Mouse (Mus musculus) liver, adult 2 months (tissue): ENCODE measurements at regions not wholly inside any gene's neighbourhood (a gene's known extent, or its start where the extent isn't known, plus 50 kb on each side); places are given as distances from the start of the nearest gene placed in this dataset.
A peak's percentile ranks its signal among the peaks of the same experiment; 100 is the strongest.

Experiments
- DNase-seq: peaks from one replicate; pipeline ENCODE4 v3.0.0-alpha.2; 2011; ENCODE audit warnings: low read depth, low spot score; ENCODE audit errors: extremely low read depth
- H3K27ac ChIP-seq: fragments of 200-500 bp; replicated peaks from 2 replicates; pipeline ENCODE4 v1.5.1; 2012; ENCODE audit warnings: low read depth, mild to moderate bottlenecking, control low read depth, inconsistent platforms, low read length; ENCODE audit not compliant: insufficient read depth
- H3K27me3 ChIP-seq: fragments of 200-500 bp; 2 replicates; pipeline ENCODE4 v1.6.1; 2012; ENCODE audit warnings: mild to moderate bottlenecking, moderate library complexity, low read length, inconsistent platforms; ENCODE audit not compliant: control insufficient read depth, insufficient read depth
- H3K36me3 ChIP-seq: fragments of 200-500 bp; 2 replicates; pipeline ENCODE4 v1.6.1; 2012; ENCODE audit warnings: low read length, inconsistent platforms; ENCODE audit not compliant: control insufficient read depth, insufficient read depth
- H3K4me1 ChIP-seq: fragments of 200-500 bp; 2 replicates; pipeline ENCODE4 v1.6.1; 2011; ENCODE audit warnings: low read length; ENCODE audit not compliant: control insufficient read depth, insufficient read depth
- H3K4me3 ChIP-seq: fragments of 200-500 bp; 2 replicates; pipeline ENCODE4 v1.5.1; 2011; ENCODE audit warnings: low read depth, mild to moderate bottlenecking, control low read depth, low read length, moderate library complexity; ENCODE audit not compliant: insufficient read depth
- H3K79me2 ChIP-seq: fragments of 200-500 bp; 2 replicates; pipeline ENCODE4 v1.6.1; 2012; ENCODE audit warnings: inconsistent platforms, mild to moderate bottlenecking, low read length, moderate library complexity; ENCODE audit not compliant: control insufficient read depth, insufficient read depth
- H3K9ac ChIP-seq: fragments of 200-500 bp; 2 replicates; pipeline ENCODE4 v1.6.1; 2012; ENCODE audit warnings: low read depth, mild to moderate bottlenecking, control low read depth, inconsistent platforms, low read length
- CTCF ChIP-seq: fragments of 200-500 bp; IDR thresholded peaks from 2 replicates; pipeline ENCODE4 v1.5.1; 2011; ENCODE audit warnings: low read depth, low read length, control low read depth
- POLR2A ChIP-seq: fragments of 200-500 bp; IDR thresholded peaks from 2 replicates; pipeline ENCODE4 v1.6.1; 2011; ENCODE audit warnings: low read length, control low read depth; ENCODE audit not compliant: insufficient read depth; ENCODE audit errors: extremely low read depth
- WGBS: fragments of 180-500 bp; shearing (Covaris S2); methylation state at CpG from one replicate; pipeline ENCODE4 v1.1.7; 2018; 5-methylcytosine and 5-hydroxymethylcytosine counted together

DNA sequence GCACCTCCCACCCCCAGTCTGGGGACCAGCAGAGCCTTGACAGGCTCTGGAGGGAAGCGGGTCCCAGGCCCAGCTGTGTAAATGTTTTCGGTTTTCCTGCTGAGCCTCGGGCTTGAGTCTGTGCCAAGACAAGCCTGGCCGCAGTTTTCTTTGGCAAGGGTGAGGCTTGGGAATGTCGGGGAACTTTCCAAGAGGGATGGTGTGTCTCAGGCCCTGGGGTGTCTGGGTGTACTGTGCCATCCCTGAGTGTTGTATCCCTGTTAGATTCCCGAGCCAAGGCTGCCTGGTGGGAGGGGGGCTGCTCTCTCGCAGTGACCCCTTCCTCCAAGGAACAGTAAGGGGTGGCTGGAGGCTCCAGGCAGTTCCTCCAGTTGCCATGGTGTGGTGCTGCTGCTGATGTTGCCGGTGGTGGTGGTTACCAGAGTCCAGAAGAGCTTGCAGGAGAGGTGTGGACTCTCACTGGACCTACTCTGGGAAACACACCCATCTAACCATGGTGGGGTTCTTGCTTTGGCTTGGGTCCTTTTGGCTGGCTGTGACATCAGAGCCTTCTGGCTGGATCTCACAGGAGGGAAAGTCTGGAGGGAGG is 58.0 kb upstream of the Gm26897 start:
- peaks cover 9% of the 10 kb centered on the region; the same call in 1 of the 2 replicates for H3K4me1 ChIP-seq
- peak; percentile 82 for DNase-seq
- H3K79me2 ChIP-seq, result no peaks in the 10 kb centered on the region
- no peaks in the 10 kb centered on the region for H3K36me3 ChIP-seq
- WGBS, result 8% methylated on average over 8 of the region's 8 CpGs
- H3K4me3 ChIP-seq, result peak overlapping the region; percentile 13; the same call in 1 of the 2 replicates
- H3K9ac ChIP-seq, result peak overlapping the region; percentile 41
- H3K27ac ChIP-seq, result peak overlapping the region; percentile 82
- TF ChIP-seq POLR2A (no peak), CTCF (peak; percentile 46)
- no peaks in the 10 kb centered on the region for H3K27me3 ChIP-seq

DNA sequence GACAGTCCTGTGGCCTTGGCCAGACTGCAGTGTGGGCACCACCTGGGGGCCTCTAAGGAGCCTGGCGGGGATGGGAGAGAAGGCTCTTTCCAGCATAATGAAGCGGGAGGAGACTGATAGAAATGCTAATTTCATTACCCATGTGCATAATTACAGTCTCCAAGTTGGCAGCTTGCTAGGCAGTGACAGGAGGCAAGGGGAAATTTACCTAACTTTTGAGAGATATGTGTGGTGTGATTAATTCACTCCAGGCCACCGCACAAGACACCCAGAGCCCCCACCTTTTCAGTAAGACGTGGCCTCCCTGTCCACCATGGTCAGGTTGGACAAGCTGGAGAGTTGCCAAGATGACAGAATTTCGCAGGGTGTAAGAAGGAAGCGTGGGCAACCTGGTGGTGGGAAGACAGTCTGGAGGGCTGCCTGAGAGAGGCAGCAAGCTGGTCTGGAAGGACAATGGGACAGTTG is 55.8 kb upstream of the Gm26897 start:
- no peak overlapping the region for H3K4me3 ChIP-seq
- H3K79me2 ChIP-seq, result no peaks in the 10 kb centered on the region
- DNase-seq, result no peak
- H3K27ac ChIP-seq, result no peak overlapping the region
- H3K36me3 ChIP-seq, result no peaks in the 10 kb centered on the region
- 86% methylated on average over 6 of the region's 6 CpGs for WGBS
- no peaks in the 10 kb centered on the region for H3K27me3 ChIP-seq
- TF ChIP-seq CTCF (no peak), POLR2A (no peak)
- no peak overlapping the region for H3K9ac ChIP-seq
- peaks cover 9% of the 10 kb centered on the region; the same call in 1 of the 2 replicates for H3K4me1 ChIP-seq

DNA sequence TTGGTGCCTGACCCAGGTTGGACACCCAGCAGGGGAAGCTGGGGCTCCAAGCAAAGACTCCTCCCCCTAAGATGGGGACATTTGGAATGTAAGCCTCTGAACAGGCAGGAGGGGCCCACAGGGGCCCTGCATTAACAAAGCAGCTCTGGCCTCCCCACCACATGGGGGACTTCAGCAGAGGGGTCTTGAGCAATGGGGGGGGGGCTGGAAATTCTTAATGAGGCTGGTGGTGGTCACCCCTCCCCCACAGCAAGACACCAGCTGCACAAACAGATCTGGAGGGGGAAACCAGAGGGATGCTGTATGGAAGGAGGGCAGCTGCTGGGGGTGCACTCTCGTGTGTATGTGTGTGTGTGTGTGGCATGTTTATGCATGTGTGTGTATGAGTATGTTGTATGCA is 55.2 kb upstream of the Gm26897 start:
- 75% methylated on average over 1 of the region's 1 CpGs for WGBS
- DNase-seq, result no peak
- no peak overlapping the region for H3K4me3 ChIP-seq
- no peaks in the 10 kb centered on the region for H3K27me3 ChIP-seq
- H3K9ac ChIP-seq, result no peak overlapping the region
- H3K27ac ChIP-seq, result no peak overlapping the region
- peaks cover 9% of the 10 kb centered on the region; the same call in 1 of the 2 replicates for H3K4me1 ChIP-seq
- no peak for TF ChIP-seq POLR2A
- no peaks in the 10 kb centered on the region for H3K36me3 ChIP-seq
- no peaks in the 10 kb centered on the region for H3K79me2 ChIP-seq

DNA sequence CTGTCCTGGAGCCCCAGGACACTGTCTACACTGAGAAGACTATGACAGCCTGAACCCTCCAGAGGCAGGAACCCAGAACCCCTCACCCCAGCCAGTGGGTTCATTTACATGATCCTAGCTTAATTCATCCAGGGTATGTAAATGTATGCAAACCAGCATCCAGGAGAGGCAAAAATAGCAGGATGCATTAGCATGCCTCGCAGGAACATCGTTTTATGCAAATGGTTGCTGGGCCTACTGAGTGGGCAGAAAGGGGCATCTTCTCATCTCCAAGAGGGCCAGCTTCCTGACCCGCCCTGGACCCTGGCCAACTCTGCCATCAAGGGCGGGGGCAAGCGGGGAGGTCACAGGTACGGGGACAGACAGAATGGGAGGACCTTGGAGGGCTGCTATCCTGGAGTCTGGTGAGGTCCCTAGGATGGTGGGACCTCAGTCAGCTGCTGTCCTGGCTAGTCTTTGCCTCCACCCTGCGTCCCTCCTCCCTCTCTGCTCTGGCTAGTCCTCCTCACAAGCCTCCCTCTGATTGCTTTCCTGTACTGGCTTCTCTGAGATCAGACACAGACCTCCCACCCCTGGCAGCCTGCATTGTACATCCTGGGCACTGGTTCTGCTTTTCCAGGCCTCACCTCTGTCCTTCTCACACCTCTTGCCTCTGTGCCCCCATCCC is 52.2 kb upstream of the Gm26897 start:
- 75% methylated on average over 7 of the region's 7 CpGs for WGBS
- Histone ChIP-seq H3K9ac (no peak overlapping the region), H3K27me3 (no peaks in the 10 kb centered on the region), H3K79me2 (no peaks in the 10 kb centered on the region), H3K36me3 (no peaks in the 10 kb centered on the region), H3K27ac (no peak overlapping the region), H3K4me1 (no peaks in the 10 kb centered on the region), H3K4me3 (no peak overlapping the region)
- DNase-seq, result no peak
- no peak for TF ChIP-seq POLR2A
- no peak for TF ChIP-seq CTCF

DNA sequence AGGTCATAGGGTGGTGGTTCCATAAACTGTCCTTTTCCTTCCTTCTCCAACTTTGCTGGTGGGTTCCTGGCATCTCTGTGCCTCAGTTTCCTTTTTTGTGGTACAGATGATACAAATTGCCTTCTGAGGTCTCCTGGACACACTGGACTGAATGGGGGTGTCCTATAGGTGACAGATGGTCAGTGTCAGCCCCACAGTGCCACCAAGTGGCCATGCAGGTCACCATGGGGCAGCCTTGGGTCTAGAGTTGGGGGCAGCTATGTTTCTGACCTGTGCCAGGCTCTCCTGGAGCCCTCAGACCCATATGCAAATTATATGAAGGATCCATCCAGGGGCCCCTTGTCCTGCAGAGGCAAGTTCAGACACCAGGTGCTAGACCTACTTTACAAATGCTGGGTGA is 50.8 kb upstream of the Gm26897 start:
- Histone ChIP-seq H3K79me2 (no peaks in the 10 kb centered on the region), H3K4me3 (no peak overlapping the region), H3K27ac (no peak overlapping the region), H3K27me3 (no peaks in the 10 kb centered on the region), H3K4me1 (no peaks in the 10 kb centered on the region), H3K36me3 (no peaks in the 10 kb centered on the region), H3K9ac (no peak overlapping the region)
- TF ChIP-seq POLR2A (no peak), CTCF (peak; percentile 92)
- peak; percentile 9 for DNase-seq
